Comparison of ENCODE assay signal across 8 mouse cellular contexts in the genomic region with DNA sequence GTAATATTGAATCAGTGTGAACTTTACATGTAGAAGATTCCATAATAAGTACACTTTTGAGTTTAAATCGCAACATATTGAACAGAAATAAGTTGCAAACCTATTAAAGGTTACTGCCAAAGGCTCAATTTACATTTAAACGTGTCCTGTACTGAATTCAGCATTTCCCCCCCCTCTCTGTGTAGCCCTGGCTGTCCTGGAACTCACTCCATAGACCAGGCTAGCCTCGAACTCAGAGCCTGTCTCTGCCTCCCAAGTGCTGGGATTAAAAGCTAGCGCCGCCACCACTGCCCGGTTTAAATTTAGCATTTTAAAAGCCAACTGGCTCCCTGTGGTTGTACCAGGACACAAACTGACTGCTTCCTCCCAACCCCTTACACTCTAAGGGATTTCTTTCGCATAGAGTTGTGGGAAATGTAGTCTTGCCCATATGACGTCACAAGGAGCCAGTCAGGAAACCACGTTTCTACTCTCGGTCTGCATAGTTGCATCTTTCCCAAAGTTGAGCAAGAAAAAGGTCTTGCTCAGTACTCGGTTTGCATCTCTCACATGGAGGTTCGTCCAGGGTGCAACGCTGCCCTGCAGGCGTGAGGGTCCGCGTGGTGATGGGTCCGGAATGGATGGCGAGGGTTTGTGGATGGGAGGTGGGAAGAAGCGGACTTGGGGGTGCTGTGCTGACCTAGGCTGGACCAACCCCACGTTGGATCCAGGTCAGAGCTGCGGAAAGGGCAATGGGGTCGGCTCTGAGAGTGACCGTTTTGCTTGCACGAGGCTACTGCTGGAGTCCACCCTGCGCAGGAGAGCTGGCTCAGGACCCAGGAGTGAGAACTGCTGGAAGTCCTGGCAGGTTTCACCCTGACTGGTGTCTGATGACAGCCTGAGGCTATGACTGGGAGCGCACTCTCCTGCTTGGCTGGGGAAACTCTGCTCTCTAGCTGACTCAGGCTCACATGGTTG. TPM values are rescaled to one million over a fixed set of nuclear protein-coding genes. Genes with fewer than 3 reads are reported as not detected.
DNase-seq lines count a peak whose midpoint lies in the region; ATAC-seq and TF ChIP-seq lines count a peak whose summit lies in the region.

A gene (plus strand): TSS at position 429 of the 957 bp plus-strand sequence.

- no peak for TF ChIP-seq POLR2A in bone marrow macrophage, adult 2 months (IDR thresholded peaks at IDR 0.05; ENCODE audit: borderline replicate concordance, low read depth, low read length)

- peak within 1 kb of the TSS; percentile 71 for H3K4me3 ChIP-seq in bone marrow macrophage, adult 2 months (ENCODE audit: insufficient read depth, low read length)
- peak within 1 kb of the TSS; percentile 78 for H3K4me3 ChIP-seq in heart, embryonic 12.5 days
- peak within 1 kb of the TSS; percentile 69 for H3K4me3 ChIP-seq in kidney, embryonic 16.5 days (ENCODE audit: low read length)

- H3K4me2 ChIP-seq in heart, embryonic 12.5 days: peak within 1 kb of the TSS; percentile 87
- peak within 1 kb of the TSS; percentile 72 for H3K4me2 ChIP-seq in kidney, embryonic 16.5 days (replicated peaks; ENCODE audit: low read depth, low read length)

- ATAC-seq in erythroid progenitor cell, adult 5-6 weeks (replicated peaks; ENCODE audit: low FRiP score, poor library complexity, severe bottlenecking): 0 out of 2 replicates have a peak, but pooled peaks have one; percentile 30
- peak; percentile 90 for ATAC-seq in heart, embryonic 12.5 days (ENCODE audit: insufficient number of reproducible peaks, low FRiP score)
- peak; percentile 97 for ATAC-seq in kidney, embryonic 16.5 days (ENCODE audit: low FRiP score, low TSS enrichment)

- no peaks in the 10 kb centered on the region; the same call in 1 of the 2 replicates for H3K4me1 ChIP-seq in bone marrow macrophage, adult 2 months (ENCODE audit: control insufficient read depth, insufficient read depth, low read length)
- peaks cover 6% of the 10 kb centered on the region; the same call in 1 of the 2 replicates for H3K4me1 ChIP-seq in heart, embryonic 12.5 days (replicated peaks)
- 0 out of 2 replicates have a peak, but pooled peaks cover 3% of the 10 kb centered on the region for H3K4me1 ChIP-seq in kidney, embryonic 16.5 days (ENCODE audit: insufficient read depth, low read length)

- peak within 1 kb of the TSS; percentile 11 for H3K27ac ChIP-seq in bone marrow macrophage, adult 2 months (ENCODE audit: insufficient read depth, low read depth, low read length)
- H3K27ac ChIP-seq in heart, embryonic 12.5 days (ENCODE audit: poor library complexity, severe bottlenecking): peak within 1 kb of the TSS; percentile 32
- H3K27ac ChIP-seq in kidney, embryonic 16.5 days (ENCODE audit: low read length): peak within 1 kb of the TSS; percentile 50; the same call in 1 of the 2 replicates

- TF ChIP-seq CTCF in bone marrow macrophage, adult 2 months (IDR thresholded peaks at IDR 0.05; ENCODE audit: low read depth, low read length): no peak

- 5% methylated on average over 26 of the region's 26 CpGs for WGBS in heart, embryonic 12.5 days
- WGBS in kidney, embryonic 16.5 days: 9% methylated on average over 26 of the region's 26 CpGs

- H3K9me3 ChIP-seq in heart, embryonic 12.5 days (replicated peaks): no peaks in the 10 kb centered on the region
- no peaks in the 10 kb centered on the region for H3K9me3 ChIP-seq in kidney, embryonic 16.5 days (ENCODE audit: low read length)

- H3K9ac ChIP-seq in heart, embryonic 12.5 days: peak within 1 kb of the TSS; percentile 73
- peak within 1 kb of the TSS; percentile 74 for H3K9ac ChIP-seq in kidney, embryonic 16.5 days (replicated peaks; ENCODE audit: low read length)

- H3K36me3 ChIP-seq in heart, embryonic 12.5 days: no peaks in the 10 kb centered on the region
- H3K36me3 ChIP-seq in kidney, embryonic 16.5 days (ENCODE audit: insufficient read depth, low read length): no peaks in the 10 kb centered on the region

- DNase-seq in B cell, adult 2 months: peak; percentile 63 to 68
- DNase-seq in liver: peak; percentile 19
- DNase-seq in monocyte, adult 2 months (ENCODE audit: low read depth in 1 of 2, low spot score in 2 of 2): peak; percentile 11 to 32
- DNase-seq in spleen, postnatal 36 days (ENCODE audit: low spot score in 2 of 2): peak; percentile 68 to 75

- no peaks in the 10 kb centered on the region for H3K27me3 ChIP-seq in heart, embryonic 12.5 days (replicated peaks)
- no peaks in the 10 kb centered on the region for H3K27me3 ChIP-seq in kidney, embryonic 16.5 days (ENCODE audit: insufficient read depth, low read length)

RNA-seq across cellular contexts. Expression of the gene that starts here (rescaled TPM):
- polyA plus RNA-seq in bone marrow macrophage, adult 2 months (2012; ENCODE audit: insufficient read depth, insufficient read length, missing spikeins): 2.0 and 4.4 TPM in 2 replicates
- not detected in 2 replicates for total RNA-seq in erythroid progenitor cell, adult 5-6 weeks (2015; ENCODE audit: low replicate concordance)
- 0.39 and 0.76 TPM in 2 replicates for total RNA-seq in erythroid progenitor cell, adult 5-6 weeks (2017; ENCODE audit: low replicate concordance)
- polyA plus RNA-seq in heart, embryonic 12.5 days (2016; fragmentation: Nextera tagmentation; extraction: Ambion mirVana): 1.7 and 2.5 TPM in 2 replicates
- polyA plus RNA-seq in kidney, embryonic 16.5 days (2015; fragmentation: Nextera tagmentation; extraction: Ambion mirVana): 2.6 and 2.7 TPM in 2 replicates

Comparison
In these comparisons a context has a peak if more than half of its experiments do, and no peak if none do; other contexts are left out.
1. Peak in every context shown above with its lines: DNase-seq, ATAC-seq, H3K4me3 ChIP-seq and H3K27ac ChIP-seq.
2. Peak in ATAC-seq in erythroid progenitor cell, adult 5-6 weeks; RNA of the gene not detected or under 1 TPM.
3. DNase-seq: peak in every context shown above with its lines; median percentile 72 in spleen, postnatal 36 days; 66 in B cell, adult 2 months; 22 in monocyte, adult 2 months; 19 in liver.
4. ATAC-seq: peak in every context shown above with its lines; median percentile 97 in kidney, embryonic 16.5 days; 90 in heart, embryonic 12.5 days; 30 in erythroid progenitor cell, adult 5-6 weeks.